Mouse (Mus musculus) liver, embryonic 14.5 days (tissue): Measurements from ENCODE around the gene Lag3. TPM values are rescaled to one million over a fixed set of nuclear protein-coding genes. Genes with fewer than 3 reads are reported as not detected.

Experiments used
- ATAC-seq: fragments of 200-750 bp; cut with Nextera tagmentation; 2 replicates; pipeline ENCODE4 v1.8.0; 2017; ENCODE audit warnings: moderate number of reproducible peaks, mild to moderate bottlenecking, moderate library complexity; ENCODE audit not compliant: insufficient read depth
- DNase-seq, 3 experiments: peaks; one replicate each; pipeline ENCODE4 v3.0.0-alpha.2; 2012 to 2013; ENCODE audit warnings: low read depth in 3 of 3, low spot score in 3 of 3
- H3K27ac ChIP-seq: fragments of 300-500 bp; sonication (generic); 2 replicates; pipeline ENCODE4 v1.5.1; 2014; ENCODE audit warnings: moderate library complexity, mild to moderate bottlenecking, control low read depth, inconsistent platforms
- H3K27me3 ChIP-seq: fragments of 300-500 bp; sonication (generic); 2 replicates; pipeline ENCODE4 v1.6.1; 2014; ENCODE audit warnings: mild to moderate bottlenecking, low read length, moderate library complexity; ENCODE audit not compliant: control insufficient read depth, insufficient read depth
- H3K36me3 ChIP-seq: fragments of 300-500 bp; sonication (generic); replicated peaks from 2 replicates; pipeline ENCODE4 v1.6.1; 2014; ENCODE audit warnings: low read depth; ENCODE audit not compliant: control insufficient read depth, insufficient read depth
- H3K4me1 ChIP-seq, 2 experiments: fragments of 200-500 bp in 1 of 2; fragments of 300-500 bp in 1 of 2; sonication (generic) in 1 of 2; replicated peaks; 2 replicates each; pipeline ENCODE4 v1.6.1; 2012 to 2014; ENCODE audit warnings: antibody characterized with exemption in 1 of 2, inconsistent platforms in 1 of 2, low read length in 1 of 2; ENCODE audit not compliant: control insufficient read depth in 2 of 2, insufficient read depth in 2 of 2
- H3K4me2 ChIP-seq: fragments of 300-500 bp; sonication (generic); 2 replicates; pipeline ENCODE4 v1.6.1; 2014; ENCODE audit warnings: low read depth, mild to moderate bottlenecking, control low read depth, moderate library complexity
- H3K4me3 ChIP-seq, 2 experiments: fragments of 200-500 bp in 1 of 2; fragments of 300-500 bp in 1 of 2; sonication (generic) in 1 of 2; 2 replicates each; pipeline ENCODE4 v1.5.1; 2012 to 2014; ENCODE audit warnings: low read depth in 2 of 2, low read length in 2 of 2, mild to moderate bottlenecking in 2 of 2, control low read depth in 1 of 2, inconsistent platforms in 1 of 2, moderate library complexity in 1 of 2; ENCODE audit not compliant: insufficient read depth in 1 of 2
- H3K9ac ChIP-seq: fragments of 300-500 bp; sonication (generic); replicated peaks from 2 replicates; pipeline ENCODE4 v1.6.1; 2014; ENCODE audit warnings: mild to moderate bottlenecking, control low read depth, moderate library complexity
- H3K9me3 ChIP-seq: fragments of 300-500 bp; sonication (generic); 2 replicates; pipeline ENCODE4 v1.6.1; 2016; ENCODE audit warnings: low read length, mixed read lengths; ENCODE audit not compliant: control insufficient read depth
- CTCF ChIP-seq: IDR thresholded peaks from 2 replicates; pipeline ENCODE4 v1.5.1; 2016; ENCODE audit warnings: antibody characterized with exemption, low read depth, control low read depth
- EP300 ChIP-seq: IDR thresholded peaks from 2 replicates; pipeline ENCODE4 v1.6.1; 2016; ENCODE audit warnings: antibody characterized with exemption, low read depth
- WGBS: fragments of 180-500 bp; shearing (Covaris S2); extraction: QIAGEN DNeasy Blood & Tissue Kit; methylation state at CpG from one replicate; pipeline ENCODE4 v1.1.7; 2014; ENCODE audit not compliant: insufficient replicate concordance; 5-methylcytosine and 5-hydroxymethylcytosine counted together
- polyA plus RNA-seq, 2 experiments: library from polyadenylated mRNA; depleted of rRNA in 1 of 2; stranded (reverse) in 1 of 2; unstranded in 1 of 2; fragments of >200 nt; fragmentation: Nextera tagmentation in 1 of 2; extraction: Ambion mirVana in 1 of 2; gene quantifications; 2 replicates each; pipeline versions ENCODE4 v1.2.1 to v1.2.3; 2012 to 2014

The Lag3 gene
- polyA plus RNA-seq, 2 experiments = 0.11 to 0.17 TPM

- no peak for ATAC-seq
Measured at GRCm38 (mm10) chr6:124936681-124937080, 25.2 kb upstream of the Lag3 start.

GRCm38 (mm10) chr6:124934670-124935069 is 23.2 kb upstream of the Lag3 start:
- ATAC-seq = no peak
- Histone ChIP-seq H3K36me3 (peaks cover 13% of the 10 kb centered on the region), H3K4me1 (peaks cover 9% of the 10 kb centered on the region in 2 experiments), H3K4me3 (no peak overlapping the region), H3K4me2 (no peak overlapping the region), H3K27ac (no peak overlapping the region), H3K9ac (no peak overlapping the region), H3K27me3 (no peaks in the 10 kb centered on the region), H3K9me3 (no peaks in the 10 kb centered on the region)
- DNase-seq = no peak
- 84% methylated on average over 7 of the region's 7 CpGs for WGBS
- no peak for TF ChIP-seq EP300
- no peak for TF ChIP-seq CTCF

More at GRCm38 (mm10) chr6:124936681-124937080, 25.2 kb upstream of the Lag3 start:
- no peak overlapping the region for H3K9ac ChIP-seq
- H3K4me3 ChIP-seq = no peak overlapping the region
- H3K4me1 ChIP-seq = peaks cover 5% of the 10 kb centered on the region in 2 experiments
- H3K4me2 ChIP-seq = no peak overlapping the region
- no peaks in the 10 kb centered on the region for H3K27me3 ChIP-seq
- no peak overlapping the region for H3K27ac ChIP-seq
- TF ChIP-seq CTCF = no peak
- TF ChIP-seq EP300 = no peak
- H3K9me3 ChIP-seq = no peaks in the 10 kb centered on the region
- DNase-seq = no peak
- peaks cover 13% of the 10 kb centered on the region for H3K36me3 ChIP-seq
- WGBS = 64% methylated on average over 1 of the region's 1 CpGs

- Histone ChIP-seq H3K36me3 (peaks cover 13% of the 10 kb centered on the region), H3K4me3 (no peak overlapping the region), H3K9me3 (no peaks in the 10 kb centered on the region), H3K4me2 (peak overlapping the region; percentile 11), H3K9ac (no peak overlapping the region), H3K4me1 (peaks cover 9% of the 10 kb centered on the region in 2 experiments), H3K27me3 (no peaks in the 10 kb centered on the region), H3K27ac (no peak overlapping the region)
- TF ChIP-seq EP300 (no peak), CTCF (no peak)
- DNase-seq (no peak), ATAC-seq (no peak)
- WGBS = 75% methylated on average over 3 of the region's 3 CpGs
Measured at GRCm38 (mm10) chr6:124933127-124933526, 21.6 kb upstream of the Lag3 start.

DNA sequence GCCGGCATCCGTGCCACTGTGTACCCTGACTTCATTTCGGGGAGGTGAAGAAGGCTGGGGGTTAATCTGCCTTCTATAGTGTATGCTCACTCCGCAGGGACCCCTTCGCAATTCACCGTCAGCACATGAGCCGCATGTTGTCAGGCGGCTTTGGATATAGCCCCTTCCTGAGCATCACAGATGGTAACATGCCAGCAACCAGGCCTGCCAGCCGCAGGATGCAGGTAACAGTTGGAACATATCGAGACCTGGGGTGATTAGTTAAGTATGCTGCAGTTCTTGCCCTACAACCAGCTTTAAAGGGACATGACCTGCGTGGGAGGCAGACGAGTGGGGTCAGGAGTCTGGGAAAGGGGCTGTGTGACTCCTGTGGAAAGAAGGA is 20.8 kb upstream of the Lag3 start:
- DNase-seq (no peak), ATAC-seq (no peak)
- Histone ChIP-seq H3K27me3 (no peaks in the 10 kb centered on the region), H3K4me2 (peak overlapping the region; percentile 93), H3K4me3 (peak overlapping the region; percentile 63 to 89), H3K4me1 (peaks cover 9 to 12% of the 10 kb centered on the region in 2 experiments), H3K36me3 (peaks cover 13% of the 10 kb centered on the region), H3K9me3 (no peaks in the 10 kb centered on the region), H3K27ac (no peak overlapping the region; the same call in 1 of the 2 replicates), H3K9ac (peak overlapping the region; percentile 93)
- WGBS = 64% methylated on average over 12 of the region's 12 CpGs
- no peak for TF ChIP-seq CTCF

- Histone ChIP-seq H3K4me2 (peak overlapping the region; percentile 93), H3K4me3 (peak overlapping the region; percentile 63 to 89), H3K36me3 (peaks cover 12% of the 10 kb centered on the region), H3K4me1 (peaks cover 9 to 12% of the 10 kb centered on the region in 2 experiments), H3K9me3 (no peaks in the 10 kb centered on the region), H3K27me3 (no peaks in the 10 kb centered on the region), H3K27ac (peak overlapping the region; percentile 60), H3K9ac (peak overlapping the region; percentile 93)
- 2% methylated on average over 48 of the region's 48 CpGs for WGBS
- ATAC-seq = no peak
- peak in 1 of 3 experiments; percentile 27 for DNase-seq
- TF ChIP-seq CTCF (peak; percentile 51), EP300 (no peak)
Measured at GRCm38 (mm10) chr6:124931525-124932313, 20.2 kb upstream of the Lag3 start.
